Mouse (Mus musculus) ovary, postnatal 10 days (tissue): ENCODE results near the gene Gsap.
"Not testable (repeated sequence)": the region's sequence is repeated elsewhere in the genome, so short reads cannot be mapped to it uniquely, and the experiment has no call there.

Source experiments
- DNase-seq: peaks from one replicate; pipeline ENCODE4 v3.0.0; 2022; ENCODE audit warnings: low spot score

Gsap gene

GRCm38 (mm10) chr5:21328560-21328959 lies 142.5 kb downstream of the Gsap start:
- no peak for DNase-seq

GRCm38 (mm10) chr5:21329672-21330665 lies 143.9 kb downstream of the Gsap start:
- DNase-seq, result no peak

DNA sequence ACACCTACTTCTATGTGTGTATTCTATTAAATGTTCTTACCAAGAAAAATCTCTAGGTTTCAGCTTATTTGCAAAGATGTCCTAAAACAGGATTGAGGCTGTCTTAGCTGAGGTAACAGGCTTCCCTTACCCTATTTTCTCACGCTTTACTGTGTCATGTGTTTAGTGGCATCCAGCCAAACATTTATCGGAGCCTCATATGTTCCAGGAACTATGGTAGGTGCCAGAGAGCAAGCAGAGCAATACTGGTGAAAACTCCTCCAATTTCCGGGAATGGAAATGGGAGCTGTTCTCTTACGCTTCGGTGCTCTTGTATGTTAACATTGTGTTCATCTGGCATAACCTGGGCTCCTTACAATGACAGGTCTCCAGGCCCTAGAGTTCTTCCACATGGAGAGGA lies 145.6 kb downstream of the Gsap start:
- DNase-seq, result no peak

DNA sequence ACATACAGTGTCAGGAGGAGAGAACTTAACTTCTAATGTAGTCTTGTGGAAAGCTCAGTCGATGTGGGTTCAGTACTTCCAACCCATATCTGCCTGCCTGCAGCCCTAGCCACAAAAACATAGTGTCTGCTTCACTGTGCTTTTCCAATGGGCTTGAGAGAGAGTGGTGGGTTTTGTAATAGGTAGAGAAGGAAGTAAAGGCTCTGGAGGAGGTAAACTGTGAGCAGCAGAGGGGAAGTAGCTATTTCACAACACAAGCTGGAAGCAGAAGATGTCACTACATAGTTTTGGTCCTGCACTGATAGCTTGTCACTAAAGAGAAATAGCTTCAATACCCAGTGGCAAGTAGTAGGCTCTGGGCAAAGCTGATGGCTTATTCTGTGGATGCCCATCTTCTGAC lies 146.1 kb downstream of the Gsap start:
- DNase-seq, result no peak

- DNase-seq, result not testable (repeated sequence)
Observed at GRCm38 (mm10) chr5:21342265-21342664, 156.2 kb downstream of the Gsap start.

DNA sequence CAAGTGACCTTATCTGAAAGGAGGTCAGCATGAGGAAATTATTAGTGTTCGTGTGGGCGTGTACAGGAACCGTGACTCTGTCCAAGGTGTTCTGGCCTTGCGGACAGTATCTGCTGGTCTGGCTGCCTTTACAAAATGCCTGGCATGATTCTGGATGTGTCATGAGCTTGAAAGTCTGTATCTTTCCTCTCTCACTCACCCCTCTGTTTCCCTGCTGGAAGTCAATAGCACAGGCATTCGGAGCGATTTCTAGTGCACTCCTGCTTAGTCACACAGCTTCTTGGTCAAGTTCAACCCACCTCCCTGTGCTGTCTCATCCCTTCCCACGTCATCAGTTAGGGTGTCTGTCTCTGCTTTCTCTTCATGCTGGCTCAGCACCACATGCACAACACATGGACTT lies 162.3 kb downstream of the Gsap start:
- no peak for DNase-seq

DNA sequence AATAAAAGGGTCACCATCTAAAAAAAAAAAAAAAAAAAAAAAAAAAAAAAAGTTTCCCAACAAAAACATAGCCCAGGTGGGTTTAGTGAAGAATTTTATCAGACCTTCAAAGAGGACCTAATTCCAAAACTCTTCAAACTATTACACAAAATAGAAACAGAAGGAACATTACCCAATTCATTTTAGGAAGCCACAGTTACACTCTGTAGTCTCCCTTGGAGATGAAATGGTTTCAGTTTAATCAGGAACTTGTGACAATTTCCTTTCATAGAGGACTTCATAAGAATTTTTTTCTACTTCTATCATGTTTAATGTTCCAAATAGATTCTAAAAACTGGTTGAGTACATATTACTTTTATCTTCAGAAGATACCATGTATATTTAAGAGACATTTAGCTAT lies 165.6 kb downstream of the Gsap start:
- no peak for DNase-seq

GRCm38 (mm10) chr5:21358648-21359047 lies 172.6 kb downstream of the Gsap start:
- no peak for DNase-seq

- DNase-seq, result no peak
Observed at GRCm38 (mm10) chr5:21363343-21363742, 177.3 kb downstream of the Gsap start.
